Mouse (Mus musculus) layer of hippocampus, adult 2 months (tissue): ENCODE measurements at regions not wholly inside any gene's neighbourhood (a gene's known extent, or its start where the extent isn't known, plus 50 kb on each side); places are given as distances from the start of the nearest gene placed in this dataset.

Experiments
- DNase-seq, 2 experiments: peaks; one replicate each; pipeline ENCODE4 v3.0.0; 2022; ENCODE audit warnings: low spot score in 2 of 2
- H3K27ac ChIP-seq: fragments of 200-600 bp; 2 replicates; pipeline ENCODE4 v1.8.1; 2022
- H3K4me3 ChIP-seq: fragments of 200-600 bp; 2 replicates; pipeline ENCODE4 v1.8.1; 2022; ENCODE audit warnings: mild to moderate bottlenecking
- CTCF ChIP-seq: fragments of 200-600 bp; conservative IDR thresholded peaks from 2 replicates; pipeline ENCODE4 v1.8.1; 2022; ENCODE audit warnings: antibody characterized with exemption, mild to moderate bottlenecking, moderate library complexity

- DNase-seq: no peak
- Histone ChIP-seq H3K4me3 (no peak overlapping the region), H3K27ac (peak overlapping the region; percentile 94; the same call in 1 of the 2 replicates)
- TF ChIP-seq CTCF: no peak
These were observed 63.9 kb downstream of the Ddx3x start for GRCm38 (mm10) chrX:13344701-13345100.

GRCm38 (mm10) chrX:13345126-13345525 lies 64.4 kb downstream of the Ddx3x start:
- DNase-seq: no peak
- Histone ChIP-seq H3K4me3 (peak overlapping the region; percentile 20; the same call in 1 of the 2 replicates), H3K27ac (peak overlapping the region; percentile 94)
- TF ChIP-seq CTCF: no peak

GRCm38 (mm10) chrX:13346011-13346631 lies 65.4 kb downstream of the Ddx3x start:
- peak overlapping the region; percentile 94 for H3K27ac ChIP-seq
- peak overlapping the region; percentile 58 for H3K4me3 ChIP-seq
- DNase-seq: no peak
- no peak for TF ChIP-seq CTCF

DNA sequence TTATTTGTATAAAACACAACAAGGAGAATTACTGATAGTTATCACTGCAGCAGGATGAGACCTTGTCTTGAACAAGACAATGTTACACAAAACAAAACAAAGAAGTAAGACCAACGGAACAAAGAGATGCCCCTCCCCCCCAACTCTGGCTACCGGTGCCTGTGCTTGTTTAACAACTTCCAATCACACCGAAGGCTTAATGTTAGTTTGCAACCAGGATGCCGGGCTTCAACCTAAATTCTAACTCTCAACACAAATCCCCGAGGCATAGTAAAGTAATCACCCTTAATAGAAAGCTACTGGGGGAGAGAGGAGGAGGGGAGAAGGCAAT lies 65.9 kb downstream of the Ddx3x start:
- no peak for TF ChIP-seq CTCF
- DNase-seq: peak in 1 of 2 experiments; percentile 11
- Histone ChIP-seq H3K27ac (peak overlapping the region; percentile 94), H3K4me3 (peak overlapping the region; percentile 58)

DNA sequence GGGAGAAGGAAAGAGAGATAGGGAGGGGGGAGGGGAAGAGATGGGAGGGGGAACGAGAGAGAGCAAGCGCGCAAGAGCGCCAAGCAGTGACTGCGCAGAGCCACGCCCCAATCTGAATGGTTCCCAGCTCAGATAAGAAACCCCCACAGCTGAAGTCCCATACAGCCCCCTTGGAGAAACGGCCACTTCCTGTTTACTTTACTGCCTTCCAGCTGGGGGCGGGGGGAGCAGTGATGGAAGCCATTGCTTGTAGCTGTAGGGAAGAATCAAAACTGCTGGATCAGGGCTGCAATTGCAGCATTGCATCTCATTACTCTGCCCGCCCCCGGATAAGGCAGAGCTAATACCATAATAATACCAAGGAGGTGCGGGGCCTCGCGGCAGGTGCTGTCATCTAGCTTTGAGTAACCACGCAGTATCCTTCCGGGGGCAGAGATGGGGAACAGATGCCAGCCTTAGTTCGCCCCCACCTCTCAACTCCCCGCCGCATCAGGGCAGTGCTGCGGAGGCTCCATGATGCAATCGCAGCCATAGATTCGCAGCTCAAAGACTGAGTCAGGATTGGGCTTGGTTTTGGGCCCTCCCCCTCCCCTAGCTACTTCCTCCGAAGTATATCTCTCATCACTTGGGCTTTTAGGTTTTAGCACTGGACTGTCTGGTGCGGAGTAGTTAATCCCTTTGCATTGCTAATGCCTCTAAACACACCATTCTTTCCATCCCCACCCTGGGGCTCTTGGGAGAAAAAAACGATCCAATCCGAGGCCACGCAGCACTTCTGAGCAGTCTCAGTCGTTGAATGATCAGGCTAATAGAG lies 66.5 kb downstream of the Ddx3x start:
- H3K27ac ChIP-seq: peak overlapping the region; percentile 94
- peak; percentile 42 to 69 for DNase-seq
- TF ChIP-seq CTCF: peak; percentile 16; the same call in 1 of the 2 replicates
- peak overlapping the region; percentile 58 for H3K4me3 ChIP-seq

DNA sequence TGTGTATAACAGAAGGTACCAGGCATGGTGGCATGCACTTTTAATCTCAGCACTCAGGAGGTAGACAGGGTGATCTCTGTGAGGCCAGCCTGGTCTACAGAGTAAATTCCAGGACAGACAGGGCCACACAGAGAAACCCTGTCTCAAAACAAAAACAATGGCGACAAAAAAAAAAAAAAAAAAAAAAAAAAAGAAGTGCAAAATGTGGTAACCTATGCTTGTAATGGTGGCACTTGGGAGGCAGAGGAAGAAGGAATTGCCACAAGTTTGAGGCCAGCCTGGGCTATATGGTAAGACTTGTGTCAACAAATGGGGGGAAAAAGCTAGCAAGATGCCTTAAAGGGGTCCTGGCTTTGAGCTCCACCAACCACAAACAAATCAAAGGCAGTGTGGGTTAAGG lies 67.6 kb downstream of the Ddx3x start:
- Histone ChIP-seq H3K4me3 (no peak overlapping the region), H3K27ac (no peak overlapping the region)
- TF ChIP-seq CTCF: no peak
- no peak for DNase-seq

- DNase-seq: no peak
- no peak for TF ChIP-seq CTCF
- Histone ChIP-seq H3K4me3 (no peak overlapping the region), H3K27ac (no peak overlapping the region)
These were observed 69.7 kb downstream of the Ddx3x start for GRCm38 (mm10) chrX:13350461-13350860.

DNA sequence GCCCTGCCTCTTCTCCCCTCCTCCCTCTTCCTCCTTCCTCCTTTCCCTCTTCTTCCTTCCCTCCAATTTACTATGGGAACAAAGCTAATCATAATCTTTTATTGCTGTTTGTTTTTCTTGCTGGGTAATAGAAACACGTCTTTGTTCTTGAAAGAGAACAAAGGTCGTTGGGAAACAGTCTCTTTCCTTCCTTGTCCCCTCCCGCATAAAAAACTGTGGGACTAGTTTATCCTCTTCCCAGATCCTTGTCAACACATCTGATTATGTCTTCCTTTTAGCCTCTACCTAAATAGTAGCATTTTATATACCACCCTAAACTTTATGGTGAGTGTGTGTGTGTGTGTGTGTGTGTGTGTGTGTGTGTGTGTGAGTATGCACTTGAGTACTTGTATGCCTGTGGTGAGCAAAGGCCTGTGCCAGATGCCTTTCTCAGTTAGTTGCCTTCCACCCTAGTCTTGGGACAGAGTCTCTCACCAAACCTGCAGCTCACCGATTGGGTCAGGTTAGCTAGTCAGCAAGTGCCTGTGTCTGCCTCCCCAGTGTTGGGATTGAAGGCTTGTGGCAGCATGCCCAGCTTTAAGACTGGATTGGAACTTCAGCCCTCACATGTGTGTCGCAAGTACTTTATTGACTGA lies 76.5 kb downstream of the Ddx3x start:
- no peak for TF ChIP-seq CTCF
- no peak overlapping the region for H3K27ac ChIP-seq
- H3K4me3 ChIP-seq: no peak overlapping the region
- no peak for DNase-seq

DNA sequence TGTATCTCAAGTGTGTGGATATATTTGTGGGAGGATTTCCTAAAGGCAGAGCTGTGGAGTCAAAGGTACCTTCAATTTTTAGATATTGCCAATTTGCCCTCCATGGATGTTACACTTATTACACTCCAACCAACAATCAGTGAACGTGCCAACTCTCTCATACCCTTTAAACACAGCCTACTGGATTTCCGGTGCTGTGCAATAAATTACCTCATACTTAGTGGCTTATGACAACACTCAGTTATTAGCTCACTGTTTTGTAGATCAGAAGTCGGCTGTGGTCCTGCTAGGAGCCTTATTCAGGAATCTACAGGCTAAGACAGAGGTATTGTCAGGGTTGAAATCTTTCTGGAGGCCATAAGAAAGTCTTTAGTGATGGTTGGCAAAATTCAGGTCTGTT lies 77.2 kb downstream of the Ddx3x start:
- H3K4me3 ChIP-seq: no peak overlapping the region
- no peak for TF ChIP-seq CTCF
- H3K27ac ChIP-seq: no peak overlapping the region
- no peak for DNase-seq

DNA sequence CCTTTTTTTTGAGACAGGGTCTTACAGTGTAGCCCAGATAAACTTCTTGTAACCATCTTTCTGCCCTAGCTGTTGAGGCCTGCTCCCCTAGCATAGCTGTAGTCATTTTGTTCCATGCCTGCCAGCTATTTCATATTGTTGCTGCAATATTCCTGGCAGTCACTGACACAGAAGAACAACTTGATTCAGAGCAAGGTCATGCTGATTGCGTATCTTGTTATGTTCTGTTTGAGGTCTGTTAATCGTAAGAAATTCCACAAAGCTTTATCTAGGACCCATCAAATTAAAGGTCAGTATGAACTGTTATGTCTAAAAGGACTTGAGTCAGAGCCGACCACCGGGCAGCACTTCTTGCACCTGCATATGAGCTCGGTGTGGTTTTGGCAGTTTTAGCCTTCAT lies 79.7 kb downstream of the Ddx3x start:
- no peak for DNase-seq
- Histone ChIP-seq H3K27ac (no peak overlapping the region), H3K4me3 (no peak overlapping the region)
- TF ChIP-seq CTCF: no peak

DNA sequence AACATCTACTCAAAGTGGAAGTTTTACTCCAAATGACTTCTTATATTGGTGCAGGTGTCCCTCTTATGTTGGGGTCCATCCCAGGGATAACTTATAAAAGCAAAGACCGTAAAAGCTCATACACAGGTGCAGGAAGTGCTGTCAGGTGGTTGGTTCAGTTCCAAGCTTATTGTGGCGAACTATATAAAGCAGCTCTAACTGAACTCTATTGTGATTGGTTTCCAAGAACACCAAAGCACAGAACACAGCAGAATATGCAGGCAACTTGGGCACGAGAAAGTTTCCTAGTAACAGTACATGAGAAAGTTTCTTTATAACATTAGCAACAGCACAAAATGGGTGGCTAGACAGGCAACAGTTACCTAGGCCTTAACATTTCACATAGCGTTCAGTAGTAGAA lies 89.5 kb downstream of the Ddx3x start:
- DNase-seq: no peak
- H3K4me3 ChIP-seq: no peak overlapping the region
- TF ChIP-seq CTCF: no peak

GRCm38 (mm10) chrX:13372752-13373151 lies 92.0 kb downstream of the Ddx3x start:
- no peak for TF ChIP-seq CTCF
- no peak overlapping the region for H3K4me3 ChIP-seq
- no peak for DNase-seq
- no peak overlapping the region for H3K27ac ChIP-seq

More for the DNA sequence above, 89.5 kb downstream of the Ddx3x start:
- no peak overlapping the region for H3K27ac ChIP-seq

- TF ChIP-seq CTCF: no peak
- Histone ChIP-seq H3K4me3 (no peak overlapping the region), H3K27ac (no peak overlapping the region)
- no peak for DNase-seq
These were observed 79.6 kb upstream of the Nyx start for GRCm38 (mm10) chrX:13386354-13386753.

DNA sequence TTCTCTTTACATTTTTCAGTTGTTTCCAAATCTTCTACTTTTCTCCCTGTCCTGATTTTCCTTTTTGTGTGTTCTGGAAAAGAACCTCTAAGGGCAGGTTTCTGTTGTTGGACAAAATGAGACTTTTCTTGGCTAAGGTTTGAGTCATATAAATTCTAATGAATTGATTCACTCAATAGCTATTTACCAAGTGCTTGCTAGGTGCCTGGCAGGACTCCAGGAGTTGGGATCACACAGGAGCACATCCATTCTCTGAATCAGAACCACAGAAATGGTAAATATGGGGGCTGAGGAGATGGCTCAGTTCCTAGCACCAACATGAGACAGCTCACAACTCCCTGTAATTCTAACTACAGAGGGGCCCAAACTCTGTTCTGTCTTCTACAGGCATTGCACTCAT lies 67.4 kb upstream of the Nyx start:
- peak in 1 of 2 experiments; percentile 3 for DNase-seq
- Histone ChIP-seq H3K4me3 (no peak overlapping the region), H3K27ac (no peak overlapping the region)
- no peak for TF ChIP-seq CTCF
